Mouse (Mus musculus) small intestine, adult 2 months (tissue): ENCODE data around the gene Gm9857. TPM values are rescaled to one million over a fixed set of nuclear protein-coding genes. Genes with fewer than 3 reads are reported as not detected.

ENCODE experiments used
- H3K27ac ChIP-seq: fragments of 200-500 bp; 2 replicates; pipeline ENCODE4 v1.5.1; 2012; ENCODE audit warnings: low read depth, low read length, control low read depth, inconsistent platforms; ENCODE audit not compliant: insufficient read depth
- H3K27me3 ChIP-seq: fragments of 200-500 bp; 2 replicates; pipeline ENCODE4 v1.6.1; 2012; ENCODE audit warnings: mild to moderate bottlenecking, moderate library complexity, low read length, inconsistent platforms; ENCODE audit not compliant: control insufficient read depth, insufficient read depth
- H3K36me3 ChIP-seq: fragments of 200-500 bp; 2 replicates; pipeline ENCODE4 v1.6.1; 2012; ENCODE audit warnings: mild to moderate bottlenecking, low read length, control low read depth, inconsistent platforms; ENCODE audit not compliant: control insufficient read depth, insufficient read depth
- H3K4me1 ChIP-seq: fragments of 200-500 bp; 2 replicates; pipeline ENCODE4 v1.6.1; 2012; ENCODE audit warnings: low read length, inconsistent platforms, mixed read lengths; ENCODE audit not compliant: control insufficient read depth, insufficient read depth, insufficient read length
- H3K4me3 ChIP-seq: fragments of 200-500 bp; 2 replicates; pipeline ENCODE4 v1.5.1; 2012; ENCODE audit warnings: low read depth, mild to moderate bottlenecking, control low read depth, inconsistent platforms, low read length, moderate library complexity
- CTCF ChIP-seq: fragments of 200-500 bp; IDR thresholded peaks from 2 replicates; pipeline ENCODE4 v1.5.1; 2012; ENCODE audit warnings: low read depth, mild to moderate bottlenecking, control low read depth, inconsistent platforms, low read length, moderate library complexity, mixed read lengths; ENCODE audit not compliant: insufficient replicate concordance, insufficient read length; ENCODE audit errors: extremely low read depth
- POLR2A ChIP-seq: fragments of 200-500 bp; IDR thresholded peaks from 2 replicates; pipeline ENCODE4 v1.6.1; 2012; ENCODE audit warnings: low read depth, mild to moderate bottlenecking, control low read depth, inconsistent platforms, low read length, moderate library complexity
- WGBS: fragments of 180-500 bp; shearing (Covaris S2); methylation state at CpG from one replicate; pipeline ENCODE4 v1.1.7; 2018; 5-methylcytosine and 5-hydroxymethylcytosine counted together
- polyA plus RNA-seq: library from polyadenylated mRNA; depleted of rRNA; stranded (reverse); fragments of >200 nt; gene quantifications from 2 replicates; pipeline ENCODE4 v1.2.3, GENCODE M21; 2012; rRNA removed

Gm9857 gene
- polyA plus RNA-seq, 1 experiment = not detected

GRCm38 (mm10) chr3:108898640-108899039 is 41.6 kb downstream of the Gm9857 start:
- Histone ChIP-seq H3K27me3 (no peaks in the 10 kb centered on the region), H3K36me3 (peaks cover 8% of the 10 kb centered on the region), H3K4me3 (no peak overlapping the region), H3K4me1 (no peaks in the 10 kb centered on the region), H3K27ac (no peak overlapping the region)
- no peak for TF ChIP-seq POLR2A
- no peak for TF ChIP-seq CTCF
- WGBS = 93% methylated on average over 4 of the region's 4 CpGs

- H3K27ac ChIP-seq = peak overlapping the region; percentile 43
- 32% methylated on average over 4 of the region's 4 CpGs for WGBS
- H3K36me3 ChIP-seq = no peaks in the 10 kb centered on the region
- TF ChIP-seq CTCF (no peak), POLR2A (no peak)
- H3K27me3 ChIP-seq = no peaks in the 10 kb centered on the region
- no peak overlapping the region for H3K4me3 ChIP-seq
- peaks cover 4% of the 10 kb centered on the region; the same call in 1 of the 2 replicates for H3K4me1 ChIP-seq
These were observed 47.3 kb downstream of the Gm9857 start for GRCm38 (mm10) chr3:108892914-108893313.

GRCm38 (mm10) chr3:108892080-108892479 is 48.2 kb downstream of the Gm9857 start:
- no peak overlapping the region for H3K27ac ChIP-seq
- TF ChIP-seq POLR2A = no peak
- H3K27me3 ChIP-seq = no peaks in the 10 kb centered on the region
- H3K4me1 ChIP-seq = peaks cover 4% of the 10 kb centered on the region; the same call in 1 of the 2 replicates
- H3K4me3 ChIP-seq = no peak overlapping the region
- no peaks in the 10 kb centered on the region for H3K36me3 ChIP-seq
- WGBS = 69% methylated on average over 1 of the region's 1 CpGs

Other genes with a start within 250 kb of the Gm9857 start
- gene Gpsm2, start 218.1 kb downstream of the Gm9857 start, polyA plus RNA-seq = 4.6 and 8.7 TPM in 2 replicates
- not detected in 2 replicates for gene Aknad1, start 200.8 kb downstream of the Gm9857 start, polyA plus RNA-seq
- 1.7 and 4.5 TPM in 2 replicates for gene Stxbp3, start 99.9 kb downstream of the Gm9857 start, polyA plus RNA-seq
- gene Fndc7, start 50.4 kb downstream of the Gm9857 start, polyA plus RNA-seq = 0.10 TPM in 2 replicates
- gene Prpf38b, start 28.7 kb downstream of the Gm9857 start, polyA plus RNA-seq = 38.0 and 73.9 TPM in 2 replicates
- not detected in 2 replicates for gene Henmt1, start 572 bp downstream of the Gm9857 start, polyA plus RNA-seq
- gene Fam102b, start 87.2 kb upstream of the Gm9857 start, polyA plus RNA-seq = 1.0 and 3.0 TPM in 2 replicates
- gene Slc25a54, start 140.0 kb upstream of the Gm9857 start, polyA plus RNA-seq = not detected in 2 replicates
- 18.4 and 67.3 TPM in 2 replicates for gene Slc25a24, start 182.7 kb upstream of the Gm9857 start, polyA plus RNA-seq